Mouse (Mus musculus) limb, embryonic 15.5 days (tissue): Measurements from ENCODE around the gene Prkch. TPM values are rescaled to one million over a fixed set of nuclear protein-coding genes. Genes with fewer than 3 reads are reported as not detected.

Experiments
- ATAC-seq: fragments of 200-750 bp; cut with Nextera tagmentation; 2 replicates; pipeline ENCODE4 v1.8.0; 2017; ENCODE audit warnings: low read depth, moderate TSS enrichment; ENCODE audit not compliant: insufficient number of reproducible peaks, low FRiP score, low TSS enrichment
- H3K27ac ChIP-seq: fragments of 300-500 bp; sonication (generic); 2 replicates; pipeline ENCODE4 v1.5.1; 2015; ENCODE audit warnings: moderate library complexity, mild to moderate bottlenecking, inconsistent platforms
- H3K27me3 ChIP-seq: fragments of 300-500 bp; sonication (generic); 2 replicates; pipeline ENCODE4 v1.6.1; 2015; ENCODE audit warnings: inconsistent platforms
- H3K36me3 ChIP-seq: fragments of 300-500 bp; sonication (generic); 2 replicates; pipeline ENCODE4 v1.6.1; 2015; ENCODE audit warnings: inconsistent platforms
- H3K4me1 ChIP-seq: fragments of 300-500 bp; sonication (generic); 2 replicates; pipeline ENCODE4 v1.6.1; 2015; ENCODE audit warnings: inconsistent platforms
- H3K4me2 ChIP-seq: fragments of 300-500 bp; sonication (generic); 2 replicates; pipeline ENCODE4 v1.6.1; 2015; ENCODE audit warnings: mild to moderate bottlenecking, inconsistent platforms
- H3K4me3 ChIP-seq: fragments of 300-500 bp; sonication (generic); 2 replicates; pipeline ENCODE4 v1.5.1; 2015; ENCODE audit warnings: mild to moderate bottlenecking, inconsistent platforms
- H3K9ac ChIP-seq: fragments of 300-500 bp; sonication (generic); 2 replicates; pipeline ENCODE4 v1.6.1; 2015; ENCODE audit warnings: inconsistent platforms
- H3K9me3 ChIP-seq: fragments of 300-500 bp; sonication (generic); 2 replicates; pipeline ENCODE4 v1.6.1; 2016; ENCODE audit warnings: inconsistent platforms
- WGBS: fragments of 180-500 bp; shearing (Covaris S2); methylation state at CpG from one replicate; pipeline ENCODE4 v1.1.7; 2015; 5-methylcytosine and 5-hydroxymethylcytosine counted together
- polyA plus RNA-seq: library from polyadenylated mRNA; unstranded; fragments of >200 nt; fragmentation: Nextera tagmentation; extraction: Ambion mirVana; gene quantifications from 2 replicates; pipeline ENCODE4 v1.2.1, GENCODE M21; 2015

Gene Prkch
- polyA plus RNA-seq, 1 experiment from 2014 or later = 18.2 TPM

DNA sequence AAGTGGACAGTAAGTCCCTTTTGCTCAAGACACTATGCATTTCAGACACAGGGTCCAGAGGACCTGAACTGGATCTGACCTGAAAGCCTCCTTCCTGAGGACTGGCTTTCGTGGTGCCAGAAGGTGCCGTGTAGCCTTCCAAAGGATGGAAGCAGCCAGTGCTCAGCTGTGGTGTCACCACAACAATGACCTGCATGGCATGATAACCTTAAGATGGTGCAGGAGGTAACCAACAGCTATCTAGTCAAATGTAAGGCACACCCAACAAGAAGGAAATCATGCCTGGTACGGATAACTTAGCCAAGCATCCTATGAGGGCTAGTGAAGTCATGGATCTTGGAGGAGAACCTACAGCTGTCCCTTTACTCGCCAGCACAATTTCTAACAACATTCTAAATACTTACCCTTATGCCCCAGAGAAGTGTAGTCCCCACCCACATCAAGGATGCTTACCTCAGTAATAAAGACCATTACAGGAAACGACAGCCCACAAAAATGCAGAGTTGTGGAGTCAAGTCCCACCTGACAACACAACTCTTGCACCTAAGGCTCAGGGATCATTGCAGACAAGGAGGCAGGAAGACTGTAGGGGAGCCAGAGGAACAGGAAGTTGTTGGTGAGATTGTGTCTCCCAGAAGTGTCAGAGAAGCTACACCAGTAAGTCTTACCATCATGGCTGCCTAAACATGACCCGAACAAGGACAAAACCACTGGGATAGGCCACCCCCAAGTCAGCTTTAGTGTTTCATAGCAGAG lies 40.9 kb downstream of the Prkch start:
- no peak for ATAC-seq
- 85% methylated on average over 6 of the region's 6 CpGs for WGBS
- Histone ChIP-seq H3K9me3 (no peaks in the 10 kb centered on the region), H3K27me3 (no peaks in the 10 kb centered on the region), H3K27ac (no peak overlapping the region), H3K4me1 (no peaks in the 10 kb centered on the region), H3K9ac (no peak overlapping the region), H3K4me2 (no peak overlapping the region), H3K36me3 (no peaks in the 10 kb centered on the region), H3K4me3 (no peak overlapping the region)

DNA sequence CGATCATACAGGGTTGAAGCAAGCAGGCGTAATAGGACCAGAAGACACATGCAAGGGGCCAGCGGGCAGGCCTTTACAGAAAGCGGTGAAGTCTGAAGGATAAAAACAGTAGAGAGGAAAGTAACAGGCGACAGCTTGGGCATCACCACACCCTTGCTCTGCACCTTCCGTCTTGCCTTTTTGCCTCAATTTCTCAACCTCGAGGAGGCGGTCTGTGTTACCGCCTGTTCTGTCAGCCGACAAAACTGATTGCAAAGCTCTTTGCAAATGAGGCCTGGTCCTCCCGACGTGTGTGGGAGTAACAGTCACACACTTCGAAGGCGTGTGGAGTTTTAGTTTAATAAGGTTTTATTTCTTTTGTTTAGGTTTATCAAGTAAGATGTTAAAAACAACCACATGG lies 43.3 kb downstream of the Prkch start:
- H3K36me3 ChIP-seq = no peaks in the 10 kb centered on the region
- no peak for ATAC-seq
- H3K27me3 ChIP-seq = no peaks in the 10 kb centered on the region; the same call in 1 of the 2 replicates
- H3K27ac ChIP-seq = no peak overlapping the region
- no peak overlapping the region for H3K4me2 ChIP-seq
- no peak overlapping the region for H3K4me3 ChIP-seq
- H3K4me1 ChIP-seq = peaks cover 6% of the 10 kb centered on the region; the same call in 1 of the 2 replicates
- H3K9me3 ChIP-seq = no peaks in the 10 kb centered on the region
- H3K9ac ChIP-seq = no peak overlapping the region
- WGBS = 86% methylated on average over 14 of the region's 14 CpGs

DNA sequence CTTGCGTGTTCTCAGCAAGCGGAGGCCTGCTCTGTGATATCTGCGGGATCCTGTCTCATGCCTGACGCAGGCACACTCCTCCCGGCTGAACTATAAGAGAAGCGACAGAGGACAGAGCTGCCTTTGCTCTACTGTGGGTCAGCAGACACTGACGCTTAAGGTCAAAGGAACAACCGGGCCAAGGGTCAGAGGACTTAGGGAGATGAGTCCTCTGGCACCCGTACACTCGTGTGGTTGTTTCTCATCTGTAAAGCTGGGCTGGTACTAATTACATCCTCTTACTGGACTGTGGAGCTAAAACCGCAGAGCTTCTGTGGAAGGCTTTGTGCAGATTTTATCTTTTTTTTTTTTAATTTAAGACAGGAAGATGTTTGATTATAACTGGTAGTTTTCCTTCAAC lies 46.0 kb downstream of the Prkch start:
- no peaks in the 10 kb centered on the region; the same call in 1 of the 2 replicates for H3K27me3 ChIP-seq
- H3K27ac ChIP-seq = no peak overlapping the region
- H3K4me1 ChIP-seq = peaks cover 6% of the 10 kb centered on the region; the same call in 1 of the 2 replicates
- no peak overlapping the region for H3K4me2 ChIP-seq
- H3K4me3 ChIP-seq = no peak overlapping the region
- H3K36me3 ChIP-seq = no peaks in the 10 kb centered on the region
- H3K9me3 ChIP-seq = no peaks in the 10 kb centered on the region
- no peak overlapping the region for H3K9ac ChIP-seq
- 55% methylated on average over 11 of the region's 11 CpGs for WGBS
- ATAC-seq = no peak

DNA sequence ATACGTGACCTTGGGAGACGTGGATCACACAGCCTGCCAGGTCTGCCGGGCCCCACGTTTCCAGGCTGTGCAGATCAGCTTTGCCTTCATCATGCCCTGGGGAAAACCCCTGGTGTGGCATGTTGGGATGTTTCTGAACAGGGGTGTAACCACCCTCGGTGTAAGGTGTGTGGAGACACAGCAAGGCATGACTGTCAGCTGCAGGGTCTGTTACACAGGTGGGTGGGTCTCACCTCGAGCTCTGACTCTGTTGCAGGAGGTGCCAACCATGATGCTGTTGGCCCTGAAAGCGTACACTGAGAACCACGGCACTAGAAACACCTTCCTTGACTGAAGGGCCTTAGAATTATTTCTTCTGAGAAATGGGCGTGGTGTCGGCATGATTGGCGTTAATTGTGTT lies 46.6 kb downstream of the Prkch start:
- Histone ChIP-seq H3K9me3 (no peaks in the 10 kb centered on the region), H3K27ac (no peak overlapping the region), H3K4me2 (no peak overlapping the region), H3K4me1 (peaks cover 6% of the 10 kb centered on the region; the same call in 1 of the 2 replicates), H3K4me3 (no peak overlapping the region), H3K36me3 (no peaks in the 10 kb centered on the region), H3K27me3 (no peaks in the 10 kb centered on the region; the same call in 1 of the 2 replicates), H3K9ac (no peak overlapping the region)
- 49% methylated on average over 11 of the region's 11 CpGs for WGBS
- ATAC-seq = no peak; the same call in 1 of the 2 replicates

DNA sequence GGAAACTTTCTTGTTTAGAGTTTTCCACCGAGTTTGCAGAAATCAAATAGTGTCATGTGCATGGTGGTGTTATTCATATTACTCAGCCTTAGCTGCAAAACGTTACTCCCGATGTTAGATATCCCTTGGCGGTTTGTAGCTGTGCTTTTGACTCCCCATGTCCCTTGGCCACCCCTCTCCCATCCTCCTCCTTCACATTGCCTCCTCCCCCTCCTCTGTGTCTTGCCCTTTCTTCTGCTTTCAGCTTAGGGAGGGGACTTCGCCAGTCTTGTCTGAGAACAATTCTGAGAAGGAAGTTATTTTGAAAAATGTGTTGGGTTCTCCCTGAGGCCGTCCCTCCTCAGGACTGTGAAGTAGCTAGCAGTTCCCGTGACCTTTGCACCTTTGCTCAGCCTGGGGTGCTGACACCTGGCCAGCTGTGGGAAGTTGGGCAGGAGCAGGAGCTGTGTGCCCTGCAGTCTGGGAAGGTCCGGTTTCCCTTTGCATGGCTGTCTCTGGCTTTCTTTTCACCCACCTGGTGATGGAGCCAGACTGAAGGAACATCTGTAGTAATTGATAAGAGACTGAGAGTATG lies 48.2 kb downstream of the Prkch start:
- peaks cover 6% of the 10 kb centered on the region; the same call in 1 of the 2 replicates for H3K4me1 ChIP-seq
- H3K36me3 ChIP-seq = no peaks in the 10 kb centered on the region
- no peak for ATAC-seq
- no peak overlapping the region for H3K4me2 ChIP-seq
- no peaks in the 10 kb centered on the region for H3K9me3 ChIP-seq
- WGBS = 23% methylated on average over 8 of the region's 8 CpGs
- H3K27ac ChIP-seq = no peak overlapping the region
- H3K4me3 ChIP-seq = no peak overlapping the region
- H3K9ac ChIP-seq = no peak overlapping the region
- no peaks in the 10 kb centered on the region; the same call in 1 of the 2 replicates for H3K27me3 ChIP-seq

DNA sequence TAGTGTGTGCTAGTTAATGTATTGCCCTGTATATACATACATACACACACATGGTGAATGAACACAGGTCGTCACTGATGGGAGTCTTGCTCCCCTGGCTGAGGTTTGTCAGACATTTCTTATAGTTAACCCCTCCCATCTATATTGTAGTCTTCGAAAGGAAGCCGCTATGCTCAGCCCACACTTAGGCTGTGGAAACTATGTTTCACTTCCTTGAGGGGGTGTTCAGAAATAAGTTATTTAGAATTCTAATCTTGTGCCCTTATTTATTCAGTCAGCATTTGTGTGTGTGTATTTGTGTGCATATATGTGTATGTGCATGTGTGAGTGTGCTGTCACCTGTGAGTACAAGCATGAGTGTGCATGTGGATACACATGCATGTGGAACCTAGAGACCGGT lies 49.1 kb downstream of the Prkch start:
- ATAC-seq = no peak
- no peaks in the 10 kb centered on the region for H3K9me3 ChIP-seq
- no peaks in the 10 kb centered on the region for H3K36me3 ChIP-seq
- H3K4me2 ChIP-seq = no peak overlapping the region
- H3K9ac ChIP-seq = no peak overlapping the region
- 83% methylated on average over 4 of the region's 4 CpGs for WGBS
- H3K27me3 ChIP-seq = no peaks in the 10 kb centered on the region; the same call in 1 of the 2 replicates
- H3K27ac ChIP-seq = no peak overlapping the region
- peaks cover 6% of the 10 kb centered on the region; the same call in 1 of the 2 replicates for H3K4me1 ChIP-seq
- H3K4me3 ChIP-seq = no peak overlapping the region

DNA sequence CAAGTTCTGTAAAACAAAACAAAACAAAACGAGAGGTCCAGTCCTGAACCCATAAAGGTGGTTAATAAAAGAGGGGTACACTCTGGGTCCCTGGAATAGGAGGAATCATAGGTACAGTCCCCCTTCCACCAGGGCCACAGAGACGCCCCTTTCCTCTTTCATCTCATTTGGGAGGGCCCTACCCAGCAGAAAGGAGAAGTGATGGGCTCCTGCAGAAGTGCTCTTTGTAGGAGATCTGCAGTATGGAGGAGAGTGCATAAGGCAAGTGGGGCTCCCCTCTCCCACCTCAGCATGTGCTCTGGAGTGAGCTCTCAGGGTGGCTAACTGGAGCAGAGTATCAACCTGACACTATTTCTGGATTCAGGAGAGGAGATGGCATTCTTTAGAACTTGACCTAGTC lies 55.0 kb downstream of the Prkch start:
- no peaks in the 10 kb centered on the region for H3K4me1 ChIP-seq
- no peaks in the 10 kb centered on the region for H3K27me3 ChIP-seq
- H3K9me3 ChIP-seq = no peaks in the 10 kb centered on the region
- H3K9ac ChIP-seq = no peak overlapping the region
- H3K27ac ChIP-seq = no peak overlapping the region
- H3K4me3 ChIP-seq = no peak overlapping the region
- no peak for ATAC-seq
- no peaks in the 10 kb centered on the region for H3K36me3 ChIP-seq
- WGBS = 70% methylated on average over 2 of the region's 2 CpGs
- H3K4me2 ChIP-seq = no peak overlapping the region

DNA sequence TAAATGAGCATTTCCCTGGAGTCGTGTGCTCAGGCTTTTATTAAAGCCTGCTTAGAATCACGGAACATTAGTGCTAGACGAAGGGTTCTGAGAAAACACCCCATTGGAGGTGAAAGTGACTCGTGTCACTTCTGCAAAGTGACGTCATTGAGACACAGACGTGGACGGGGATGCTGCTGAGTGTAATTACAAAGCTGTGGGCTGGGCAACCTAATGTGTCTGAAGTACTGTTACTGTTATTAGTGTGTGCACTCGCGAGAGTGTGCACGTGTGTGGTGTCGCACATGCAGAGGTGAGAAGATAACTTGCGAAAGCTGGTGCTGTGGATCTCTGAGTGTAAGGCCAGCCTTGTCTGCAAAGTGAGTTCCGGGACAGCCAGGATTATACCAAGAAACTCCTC lies 56.6 kb downstream of the Prkch start:
- H3K9me3 ChIP-seq = no peaks in the 10 kb centered on the region
- ATAC-seq = no peak
- 60% methylated on average over 13 of the region's 13 CpGs for WGBS
- H3K4me3 ChIP-seq = no peak overlapping the region
- H3K4me1 ChIP-seq = no peaks in the 10 kb centered on the region
- no peak overlapping the region for H3K4me2 ChIP-seq
- H3K27me3 ChIP-seq = no peaks in the 10 kb centered on the region
- no peaks in the 10 kb centered on the region for H3K36me3 ChIP-seq
- H3K9ac ChIP-seq = no peak overlapping the region
- no peak overlapping the region for H3K27ac ChIP-seq

DNA sequence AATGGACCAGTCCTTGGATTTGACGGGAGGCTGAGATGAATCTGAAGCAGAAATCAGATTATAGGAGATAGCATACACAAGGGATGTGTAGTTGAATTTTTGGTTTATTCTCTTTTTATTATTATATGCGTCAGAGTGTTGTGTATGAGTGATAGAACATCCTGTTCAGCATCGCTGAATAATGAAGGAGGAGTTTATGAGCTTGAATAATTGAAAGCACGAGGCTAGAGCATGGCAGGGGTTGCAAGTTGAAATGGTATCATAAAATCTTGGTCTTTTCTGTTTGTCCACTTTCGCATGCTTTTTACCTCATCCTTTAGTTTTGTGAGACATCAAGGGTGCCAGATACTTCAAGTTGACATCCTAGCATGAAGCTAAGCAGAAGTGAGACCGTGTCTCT lies 60.6 kb downstream of the Prkch start:
- Histone ChIP-seq H3K4me2 (no peak overlapping the region), H3K27ac (no peak overlapping the region), H3K4me1 (no peaks in the 10 kb centered on the region), H3K36me3 (no peaks in the 10 kb centered on the region), H3K9ac (no peak overlapping the region), H3K27me3 (no peaks in the 10 kb centered on the region), H3K9me3 (no peaks in the 10 kb centered on the region), H3K4me3 (no peak overlapping the region)
- WGBS = 79% methylated on average over 6 of the region's 6 CpGs
- no peak for ATAC-seq

DNA sequence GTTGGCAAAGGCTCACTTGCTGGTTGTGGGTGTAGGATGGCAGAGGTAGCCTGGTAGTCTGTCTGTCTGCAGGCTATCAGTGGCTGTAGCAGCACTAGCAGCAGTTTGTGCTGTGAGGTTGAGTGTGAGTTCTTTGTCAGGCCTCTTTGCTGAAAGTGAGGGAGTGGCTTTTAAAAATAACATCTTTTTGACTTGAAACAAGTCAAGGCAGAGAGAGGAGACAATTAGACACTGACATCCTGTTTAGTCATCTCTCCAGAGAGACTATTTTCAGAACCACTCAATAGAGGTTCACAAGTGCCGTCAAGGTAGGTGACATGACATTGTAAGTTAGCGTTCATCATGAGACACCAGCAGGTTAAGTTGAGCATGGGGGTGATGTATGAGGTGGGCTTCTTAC lies 63.1 kb downstream of the Prkch start:
- WGBS = 78% methylated on average over 2 of the region's 2 CpGs
- no peak for ATAC-seq
- no peak overlapping the region for H3K4me2 ChIP-seq
- no peak overlapping the region for H3K27ac ChIP-seq
- no peaks in the 10 kb centered on the region for H3K4me1 ChIP-seq
- no peaks in the 10 kb centered on the region for H3K36me3 ChIP-seq
- H3K9ac ChIP-seq = no peak overlapping the region
- H3K9me3 ChIP-seq = no peaks in the 10 kb centered on the region
- H3K4me3 ChIP-seq = no peak overlapping the region
- no peaks in the 10 kb centered on the region for H3K27me3 ChIP-seq

DNA sequence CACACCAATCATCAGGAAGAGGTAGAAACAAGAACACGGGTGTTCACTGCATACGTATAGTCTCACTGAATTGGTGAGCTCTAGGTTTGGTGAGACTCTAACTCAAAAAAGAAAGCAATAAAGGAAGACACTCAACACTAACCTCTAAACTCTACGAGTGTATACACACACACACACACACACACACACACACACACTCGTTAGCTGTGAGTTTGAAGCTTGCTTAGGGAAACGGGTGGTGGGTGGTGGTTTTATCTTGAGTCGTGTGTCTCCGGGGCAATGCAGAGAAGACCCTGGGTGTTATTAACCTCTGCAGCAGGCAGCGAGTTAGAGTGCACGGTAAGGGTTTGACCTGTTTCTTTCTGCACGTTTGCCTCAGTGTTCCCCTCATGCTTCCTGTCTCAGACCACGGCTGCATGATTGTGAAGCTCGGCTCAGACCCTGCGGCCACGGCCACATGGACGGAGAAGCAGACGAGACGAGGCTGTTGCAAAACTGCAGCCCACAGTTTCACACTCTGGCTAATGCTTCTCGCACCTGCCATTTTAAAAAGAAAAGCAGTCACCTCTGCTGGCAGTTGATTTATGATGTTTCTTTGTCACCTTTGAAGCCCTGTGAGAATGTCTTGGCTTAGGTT lies 72.1 kb downstream of the Prkch start:
- H3K9ac ChIP-seq = no peak overlapping the region
- no peak overlapping the region for H3K4me2 ChIP-seq
- H3K4me3 ChIP-seq = no peak overlapping the region
- no peaks in the 10 kb centered on the region for H3K4me1 ChIP-seq
- no peaks in the 10 kb centered on the region for H3K27me3 ChIP-seq
- WGBS = 55% methylated on average over 18 of the region's 18 CpGs
- ATAC-seq = no peak
- H3K27ac ChIP-seq = no peak overlapping the region
- no peaks in the 10 kb centered on the region for H3K9me3 ChIP-seq
- no peaks in the 10 kb centered on the region for H3K36me3 ChIP-seq

DNA sequence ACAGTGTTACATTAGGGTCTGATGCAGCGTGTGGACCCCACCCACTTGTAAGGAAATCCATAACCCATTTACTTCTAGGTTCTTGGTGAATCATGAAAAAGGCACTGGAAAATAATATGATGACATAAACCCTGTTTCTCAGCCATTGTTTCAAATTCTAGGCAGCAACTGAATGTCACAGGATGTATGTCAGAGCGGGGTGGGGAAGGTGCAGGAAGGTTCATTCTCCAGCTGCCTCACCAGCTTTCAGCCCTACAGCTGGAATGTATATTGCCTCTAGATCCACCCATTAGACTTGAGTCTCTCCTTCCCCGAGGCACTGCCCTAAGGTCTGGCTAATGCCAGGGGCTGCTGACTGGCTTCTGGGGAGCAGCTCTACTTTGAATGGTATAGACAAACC lies 78.8 kb downstream of the Prkch start:
- H3K27ac ChIP-seq = peak overlapping the region; percentile 29; the same call in 1 of the 2 replicates
- 66% methylated on average over 3 of the region's 3 CpGs for WGBS
- no peak overlapping the region for H3K4me2 ChIP-seq

More for the DNA sequence above, 78.8 kb downstream of the Prkch start:
- Histone ChIP-seq H3K4me1 (no peaks in the 10 kb centered on the region), H3K4me3 (no peak overlapping the region), H3K9me3 (no peaks in the 10 kb centered on the region), H3K9ac (no peak overlapping the region), H3K27me3 (no peaks in the 10 kb centered on the region), H3K36me3 (no peaks in the 10 kb centered on the region)
- ATAC-seq = no peak
